Mouse (Mus musculus) stomach, postnatal 0 days (tissue): ENCODE measurements around the gene Fgfr2.

Experiments used
- CTCF ChIP-seq: IDR thresholded peaks from 2 replicates; pipeline ENCODE4 v1.5.1; 2016; ENCODE audit warnings: antibody characterized with exemption, low read depth, mild to moderate bottlenecking, moderate library complexity
- EP300 ChIP-seq: optimal IDR thresholded peaks from 2 replicates; pipeline ENCODE3; 2016; ENCODE audit warnings: antibody characterized with exemption

- no peak for TF ChIP-seq CTCF
- no peak for TF ChIP-seq EP300
These were observed 502.9 kb downstream of the Fgfr2 start for GRCm38 (mm10) chr7:132619975-132620918.
